Mouse (Mus musculus) embryonic fibroblast, embryonic 13.5 days (primary cell): ENCODE results near the gene Ksr1.

Experiments
- CTCF ChIP-seq: IDR thresholded peaks from 2 replicates; pipeline ENCODE4 v1.5.1; 2011; ENCODE audit warnings: mild to moderate bottlenecking, control low read depth, low read length, moderate library complexity, borderline replicate concordance; ENCODE audit not compliant: insufficient read depth
- POLR2A ChIP-seq: IDR thresholded peaks from 2 replicates; pipeline ENCODE4 v1.6.1; 2011; ENCODE audit warnings: low read depth, mild to moderate bottlenecking, control low read depth, low read length, moderate library complexity

DNA sequence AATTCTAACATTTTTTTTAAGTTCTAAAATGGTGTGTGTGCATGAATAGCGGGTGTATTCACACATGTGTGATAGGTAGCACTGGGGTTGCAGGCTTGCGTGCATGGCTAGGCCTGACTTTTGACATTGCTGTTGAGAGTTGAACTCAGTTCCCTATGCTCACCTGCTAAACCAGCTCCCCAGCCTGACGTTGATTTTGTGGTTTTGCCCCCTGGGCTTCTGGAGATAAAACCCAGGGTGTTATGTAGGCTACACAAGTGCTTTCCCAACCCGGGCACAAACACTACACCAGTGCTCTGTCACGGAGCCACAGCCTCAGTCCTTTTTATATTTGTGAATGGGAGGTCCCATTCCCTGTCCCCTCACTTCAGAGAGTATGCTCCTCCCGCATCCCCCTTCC, 39.5 kb upstream of the Ksr1 start:
- TF ChIP-seq CTCF (no peak), POLR2A (no peak)
